Mouse (Mus musculus): ENCODE data around the gene Gm49721. TPM values are rescaled to one million over a fixed set of nuclear protein-coding genes. Genes with fewer than 3 reads are reported as not detected.
"Not testable (repeated sequence)": the region's sequence is repeated elsewhere in the genome, so short reads cannot be mapped to it uniquely, and the experiment has no call there.

The Gm49721 gene
- polyA plus RNA-seq, 1 experiment from 2014 or later: 0.26 TPM

GRCm38 (mm10) chr17:6997778-6998490 is 19.2 kb downstream of the Gm49721 start:
- H3K27ac ChIP-seq (replicated peaks); H3K4me3 ChIP-seq; H3K4me1 ChIP-seq; DNase-seq (ENCODE audit: low spot score); H3K27me3 ChIP-seq (replicated peaks; ENCODE audit: low read depth, poor library complexity, severe bottlenecking); H3K36me3 ChIP-seq (replicated peaks); H3K9me3 ChIP-seq: not testable (repeated sequence)
- WGBS: 76% methylated on average over 2 of the region's 7 CpGs

DNA sequence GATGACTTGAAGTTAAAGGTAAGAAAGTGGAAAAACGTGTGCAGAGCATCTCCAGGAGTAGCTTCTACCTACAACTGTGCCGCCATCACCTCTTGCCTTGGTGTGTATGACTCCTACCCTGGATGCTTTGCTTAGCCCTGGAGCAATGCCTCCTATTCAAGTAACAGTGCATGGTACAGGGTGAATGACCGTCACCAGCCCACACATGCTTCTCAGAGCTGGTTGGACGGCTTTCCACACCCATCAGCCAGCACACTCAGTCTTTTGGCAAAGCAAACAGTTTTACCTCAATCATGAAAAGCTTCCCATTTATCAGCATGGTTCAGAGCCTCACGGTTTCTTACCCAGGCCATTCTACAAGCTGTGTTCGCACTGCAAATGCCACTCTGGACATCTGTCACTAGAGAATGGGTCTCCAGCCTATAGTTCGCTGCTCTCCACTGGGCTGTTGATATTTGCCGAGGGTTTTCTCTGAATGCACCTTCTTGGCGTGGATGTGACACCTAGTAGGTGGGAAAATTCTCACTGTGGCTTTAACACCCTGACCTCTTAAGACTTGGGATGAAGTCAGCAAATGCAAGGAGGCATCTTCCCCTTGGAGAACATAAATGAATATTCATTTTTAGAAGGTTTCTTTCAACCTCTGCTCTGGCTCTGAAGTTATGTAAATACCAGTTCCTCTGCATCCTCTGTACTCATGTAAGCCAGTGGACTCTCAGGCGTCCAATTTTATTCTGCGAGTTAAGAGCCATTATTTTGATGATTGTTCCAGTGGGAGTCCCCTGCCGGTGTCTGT is 23.3 kb downstream of the Gm49721 start:
- not testable (repeated sequence) for H3K27me3 ChIP-seq (replicated peaks; ENCODE audit: low read depth, poor library complexity, severe bottlenecking); H3K27ac ChIP-seq (replicated peaks)
- 89% methylated on average over 9 of the region's 12 CpGs for WGBS

GRCm38 (mm10) chr17:7003392-7003791 is 24.7 kb downstream of the Gm49721 start:
- not testable (repeated sequence) for H3K36me3 ChIP-seq (replicated peaks); DNase-seq (ENCODE audit: low spot score); H3K27ac ChIP-seq (replicated peaks); H3K4me1 ChIP-seq; H3K9me3 ChIP-seq; H3K27me3 ChIP-seq (replicated peaks; ENCODE audit: low read depth, poor library complexity, severe bottlenecking); H3K4me3 ChIP-seq
- WGBS: no CpG with 5 or more reads among the region's 3 CpGs

More for the DNA sequence above, 23.3 kb downstream of the Gm49721 start:
- H3K36me3 ChIP-seq (replicated peaks); H3K4me1 ChIP-seq; H3K4me3 ChIP-seq; H3K9me3 ChIP-seq; DNase-seq (ENCODE audit: low spot score): not testable (repeated sequence)

- not testable (repeated sequence) for DNase-seq (ENCODE audit: low spot score); H3K36me3 ChIP-seq (replicated peaks); H3K9me3 ChIP-seq; H3K27me3 ChIP-seq (replicated peaks; ENCODE audit: low read depth, poor library complexity, severe bottlenecking); H3K4me3 ChIP-seq; H3K4me1 ChIP-seq; H3K27ac ChIP-seq (replicated peaks)
- WGBS: 48% methylated on average over 4 of the region's 4 CpGs
These were observed 26.9 kb downstream of the Gm49721 start for GRCm38 (mm10) chr17:7005646-7006045.

DNA sequence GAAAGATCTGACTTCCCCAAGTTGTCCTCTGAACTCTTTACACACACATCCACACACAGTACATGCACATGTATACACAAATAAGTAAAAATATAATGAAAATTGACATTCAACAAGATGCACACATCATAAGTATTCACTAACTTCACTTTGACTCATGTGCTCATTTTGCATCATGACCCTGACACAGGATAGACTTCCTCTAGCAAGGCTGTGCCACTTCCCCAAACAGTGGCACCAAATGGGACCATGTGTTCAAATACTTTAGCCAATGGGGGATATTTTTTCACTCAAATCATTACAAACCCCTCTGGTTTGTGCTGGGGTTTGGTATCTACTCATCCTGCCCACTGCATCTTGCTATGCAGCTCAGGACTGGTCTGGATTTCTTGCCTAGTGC is 30.2 kb downstream of the Gm49721 start:
- not testable (repeated sequence) for H3K36me3 ChIP-seq (replicated peaks); H3K4me1 ChIP-seq; DNase-seq (ENCODE audit: low spot score); H3K27me3 ChIP-seq (replicated peaks; ENCODE audit: low read depth, poor library complexity, severe bottlenecking); H3K9me3 ChIP-seq; H3K4me3 ChIP-seq; H3K27ac ChIP-seq (replicated peaks)

- not testable (repeated sequence) for H3K36me3 ChIP-seq (replicated peaks); H3K4me1 ChIP-seq; H3K4me3 ChIP-seq; H3K27ac ChIP-seq (replicated peaks); H3K27me3 ChIP-seq (replicated peaks; ENCODE audit: low read depth, poor library complexity, severe bottlenecking); DNase-seq (ENCODE audit: low spot score); H3K9me3 ChIP-seq
- WGBS: no CpG with 5 or more reads among the region's 7 CpGs
These were observed 30.7 kb downstream of the Gm49721 start for GRCm38 (mm10) chr17:7009440-7009839.

DNA sequence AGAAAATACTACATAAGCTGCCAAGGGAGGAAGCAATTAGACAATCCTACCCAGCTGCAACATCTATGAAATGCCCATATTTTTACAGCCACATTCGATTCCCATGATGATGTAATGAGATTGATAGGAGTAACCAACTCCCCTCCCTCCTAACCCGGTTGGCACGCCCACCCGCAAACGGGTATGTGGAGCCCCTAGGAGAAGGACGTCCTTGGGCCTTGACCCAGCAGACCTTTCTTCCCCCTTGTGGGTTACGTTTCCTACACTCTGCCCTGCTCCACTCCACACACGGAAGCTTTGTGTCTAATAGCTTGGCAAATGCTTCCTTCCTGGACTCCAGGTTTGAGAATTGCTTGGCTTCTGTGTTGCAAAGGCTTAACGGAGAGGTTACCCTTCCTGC is 31.2 kb downstream of the Gm49721 start:
- not testable (repeated sequence) for H3K27ac ChIP-seq (replicated peaks); H3K27me3 ChIP-seq (replicated peaks; ENCODE audit: low read depth, poor library complexity, severe bottlenecking); H3K9me3 ChIP-seq; H3K4me3 ChIP-seq; H3K4me1 ChIP-seq; H3K36me3 ChIP-seq (replicated peaks); DNase-seq (ENCODE audit: low spot score)
- 70% methylated on average over 7 of the region's 9 CpGs for WGBS

DNA sequence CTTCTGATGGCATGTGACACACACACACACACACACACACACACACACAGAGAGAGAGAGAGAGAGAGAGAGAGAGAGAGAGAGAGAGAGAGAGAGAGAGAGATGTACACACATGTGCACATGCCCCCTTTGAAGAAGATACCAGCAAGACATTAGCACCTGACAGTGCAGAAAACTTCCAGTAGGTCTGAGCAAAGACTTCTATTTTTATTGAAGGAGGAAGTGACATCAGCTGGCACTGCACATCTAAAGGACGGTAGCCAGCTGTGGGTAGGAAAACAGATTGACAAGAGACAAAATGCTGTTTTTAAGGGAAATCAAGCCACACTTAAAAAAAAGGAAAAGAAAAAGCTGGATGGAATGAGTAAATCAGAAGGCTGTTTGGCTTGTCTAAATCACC is 35.5 kb downstream of the Gm49721 start:
- not testable (repeated sequence) for DNase-seq (ENCODE audit: low spot score); H3K27ac ChIP-seq (replicated peaks); H3K4me1 ChIP-seq; H3K27me3 ChIP-seq (replicated peaks; ENCODE audit: low read depth, poor library complexity, severe bottlenecking); H3K9me3 ChIP-seq; H3K36me3 ChIP-seq (replicated peaks); H3K4me3 ChIP-seq
- no CpG with 5 or more reads among the region's 1 CpGs for WGBS

DNA sequence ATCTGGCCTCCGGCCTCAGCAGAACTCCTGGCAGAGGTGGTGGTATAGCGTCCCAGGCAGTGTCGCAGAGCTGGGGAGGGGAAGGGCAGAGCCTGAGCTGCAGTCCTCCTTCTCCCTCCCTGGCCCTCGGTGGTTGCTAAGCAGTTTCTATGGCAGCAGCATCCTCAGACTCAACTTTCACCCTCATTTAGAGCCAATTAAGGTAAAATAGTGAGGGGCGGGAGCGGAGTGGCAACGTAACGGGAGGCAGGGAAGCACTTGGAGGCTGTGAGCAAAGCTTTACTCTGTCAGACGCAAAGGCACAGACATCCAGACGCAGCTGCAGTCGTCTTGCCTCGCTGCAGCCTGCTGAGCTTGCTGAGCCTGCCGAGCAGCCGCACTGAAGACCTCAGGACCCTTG is 46.6 kb downstream of the Gm49721 start, which contains the start of gene Gm1604a:
Gm1604a (plus strand) TSS at position 312 of the 400 bp plus-strand sequence.
- not testable (repeated sequence) for DNase-seq (ENCODE audit: low spot score); H3K36me3 ChIP-seq (replicated peaks); H3K4me3 ChIP-seq; H3K27ac ChIP-seq (replicated peaks); H3K4me1 ChIP-seq; H3K27me3 ChIP-seq (replicated peaks; ENCODE audit: low read depth, poor library complexity, severe bottlenecking); H3K9me3 ChIP-seq
- WGBS: 16% methylated on average over 10 of the region's 14 CpGs

GRCm38 (mm10) chr17:7025764-7026346 is 47.2 kb downstream of the Gm49721 start:
- DNase-seq (ENCODE audit: low spot score); H3K27me3 ChIP-seq (replicated peaks; ENCODE audit: low read depth, poor library complexity, severe bottlenecking); H3K4me3 ChIP-seq; H3K27ac ChIP-seq (replicated peaks); H3K9me3 ChIP-seq; H3K4me1 ChIP-seq; H3K36me3 ChIP-seq (replicated peaks): not testable (repeated sequence)
- 55% methylated on average over 3 of the region's 14 CpGs for WGBS

- H3K27me3 ChIP-seq (replicated peaks; ENCODE audit: low read depth, poor library complexity, severe bottlenecking); H3K4me1 ChIP-seq; H3K4me3 ChIP-seq; H3K27ac ChIP-seq (replicated peaks); DNase-seq (ENCODE audit: low spot score); H3K9me3 ChIP-seq; H3K36me3 ChIP-seq (replicated peaks): not testable (repeated sequence)
- WGBS: 69% methylated on average over 7 of the region's 7 CpGs
These were observed 51.5 kb downstream of the Gm49721 start for GRCm38 (mm10) chr17:7030204-7030603.

- H3K9me3 ChIP-seq; H3K4me3 ChIP-seq; DNase-seq (ENCODE audit: low spot score); H3K27ac ChIP-seq (replicated peaks); H3K36me3 ChIP-seq (replicated peaks); H3K27me3 ChIP-seq (replicated peaks; ENCODE audit: low read depth, poor library complexity, severe bottlenecking); H3K4me1 ChIP-seq: not testable (repeated sequence)
- 63% methylated on average over 3 of the region's 6 CpGs for WGBS
These were observed 52.0 kb downstream of the Gm49721 start for GRCm38 (mm10) chr17:7030622-7031174.
